Comparison of ENCODE assay signal across 29 mouse cellular contexts in genomic region chr7:126087602-126088001, GRCm38 (mm10). TPM values are rescaled to one million over a fixed set of nuclear protein-coding genes. Genes with fewer than 3 reads are reported as not detected.
DNase-seq lines count a peak whose midpoint lies in the region; ATAC-seq lines count a peak whose summit lies in the region.
"Had no signal": no experiment of that assay in that cellular context is flagged by ENCODE, and none has a peak within 500 bp of the region (broad histone marks: within the 10 kb centered on the region; RNA-seq: fewer than 3 reads in every experiment).

No protein-coding gene starts in this region.

- no peak overlapping the region for H3K27ac ChIP-seq in forebrain, embryonic 13.5 days
- no peak overlapping the region for H3K27ac ChIP-seq in forebrain, embryonic 16.5 days (ENCODE audit: low read length)
- H3K27ac ChIP-seq in liver, embryonic 11.5 days (ENCODE audit: low read depth, low read length): no peak overlapping the region
- H3K27ac ChIP-seq: embryonic facial prominence, embryonic 12.5 days; heart, embryonic 13.5 days; hindbrain, embryonic 10.5 days; hindbrain, embryonic 15.5 days; kidney, embryonic 15.5 days; layer of hippocampus, adult 2 months; limb, embryonic 12.5 days; liver, embryonic 12.5 days; neural tube, embryonic 12.5 days had no signal

- no peak overlapping the region for H3K4me3 ChIP-seq in forebrain, embryonic 13.5 days
- no peak overlapping the region for H3K4me3 ChIP-seq in forebrain, embryonic 16.5 days (replicated peaks; ENCODE audit: low read length)
- H3K4me3 ChIP-seq in liver, embryonic 11.5 days (ENCODE audit: low read depth, low read length): no peak overlapping the region
- H3K4me3 ChIP-seq: embryonic facial prominence, embryonic 12.5 days; heart, embryonic 13.5 days; hindbrain, embryonic 10.5 days; hindbrain, embryonic 15.5 days; kidney, embryonic 15.5 days; layer of hippocampus, adult 2 months; limb, embryonic 12.5 days; liver, embryonic 12.5 days; myocyte; neural tube, embryonic 12.5 days had no signal

- H3K4me2 ChIP-seq in forebrain, embryonic 13.5 days: no peak overlapping the region
- no peak overlapping the region for H3K4me2 ChIP-seq in forebrain, embryonic 16.5 days (ENCODE audit: low read length)
- H3K4me2 ChIP-seq in liver, embryonic 11.5 days: no peak overlapping the region
- H3K4me2 ChIP-seq: embryonic facial prominence, embryonic 12.5 days; heart, embryonic 13.5 days; hindbrain, embryonic 15.5 days; kidney, embryonic 15.5 days; limb, embryonic 12.5 days; liver, embryonic 12.5 days; midbrain, embryonic 11.5 days; neural tube, embryonic 12.5 days had no signal

- DNase-seq in thymus, adult 18-20 months: peak; percentile 13 to 14
- DNase-seq in thymus, postnatal 0 days (ENCODE audit: low spot score): no peak
- DNase-seq in thymus, postnatal 25 days: peak; percentile 27
- DNase-seq in liver, embryonic 11.5 days (ENCODE audit: low spot score): no peak
- no peak for DNase-seq in urinary bladder, postnatal 25 days (ENCODE audit: low spot score)
- DNase-seq: adrenal gland, adult 8-10 months; cerebellum, adult 11 months; cerebellum, adult 9-10 months; embryo, embryonic 11 days; gastrocnemius, postnatal 10 days; heart, postnatal 10 days; kidney, adult 18-20 months had no signal

- H3K27me3 ChIP-seq in forebrain, embryonic 13.5 days: peaks cover 33% of the 10 kb centered on the region
- peaks cover 11% of the 10 kb centered on the region for H3K27me3 ChIP-seq in forebrain, embryonic 16.5 days (replicated peaks; ENCODE audit: control insufficient read depth, insufficient read depth, low read length)
- peaks cover 19% of the 10 kb centered on the region for H3K27me3 ChIP-seq in liver, embryonic 11.5 days (replicated peaks; ENCODE audit: control insufficient read depth, insufficient read depth, low read length)

- H3K9me3 ChIP-seq in forebrain, embryonic 13.5 days (replicated peaks): no peaks in the 10 kb centered on the region
- no peaks in the 10 kb centered on the region for H3K9me3 ChIP-seq in forebrain, embryonic 16.5 days (ENCODE audit: control insufficient read depth, low read length)
- no peaks in the 10 kb centered on the region for H3K9me3 ChIP-seq in liver, embryonic 11.5 days (ENCODE audit: control insufficient read depth, low read length)
- H3K9me3 ChIP-seq: heart, embryonic 13.5 days; hindbrain, embryonic 15.5 days; kidney, embryonic 15.5 days; limb, embryonic 12.5 days; liver, embryonic 12.5 days; neural tube, embryonic 12.5 days had no signal

- H3K9ac ChIP-seq in forebrain, embryonic 13.5 days: no peak overlapping the region
- no peak overlapping the region for H3K9ac ChIP-seq in forebrain, embryonic 16.5 days (replicated peaks; ENCODE audit: low read depth, low read length)
- H3K9ac ChIP-seq in liver, embryonic 11.5 days (ENCODE audit: low read depth, low read length): no peak overlapping the region
- H3K9ac ChIP-seq: embryonic facial prominence, embryonic 12.5 days; hindbrain, embryonic 15.5 days; kidney, embryonic 15.5 days; limb, embryonic 12.5 days; liver, embryonic 12.5 days; liver, postnatal 0 days; neural tube, embryonic 12.5 days had no signal

- H3K4me1 ChIP-seq in forebrain, embryonic 13.5 days: peaks cover 43% of the 10 kb centered on the region
- peaks cover 32% of the 10 kb centered on the region for H3K4me1 ChIP-seq in forebrain, embryonic 16.5 days (replicated peaks; ENCODE audit: control insufficient read depth, insufficient read depth, low read length)
- no peaks in the 10 kb centered on the region for H3K4me1 ChIP-seq in liver, embryonic 11.5 days (replicated peaks; ENCODE audit: control insufficient read depth, insufficient read depth, low read length)
- H3K4me1 ChIP-seq: liver, embryonic 12.5 days had no signal

- 63% methylated on average over 10 of the region's 10 CpGs for WGBS in forebrain, embryonic 13.5 days
- 55% methylated on average over 10 of the region's 10 CpGs for WGBS in forebrain, embryonic 16.5 days
- WGBS in liver, embryonic 11.5 days: 64% methylated on average over 10 of the region's 10 CpGs

- 0 out of 2 replicates have a peak, but pooled peaks have one; percentile 11 for ATAC-seq in forebrain, embryonic 13.5 days
- no peak for ATAC-seq in forebrain, embryonic 16.5 days
- ATAC-seq in liver, embryonic 11.5 days (replicated peaks; ENCODE audit: low FRiP score): no peak
- ATAC-seq: inflammation-experienced regulatory T-cells, adult 6 months; liver, embryonic 12.5 days; liver, postnatal 0 days; midbrain, embryonic 16.5 days had no signal

- H3K36me3 ChIP-seq in forebrain, embryonic 13.5 days (ENCODE audit: poor library complexity, severe bottlenecking): no peaks in the 10 kb centered on the region
- no peaks in the 10 kb centered on the region for H3K36me3 ChIP-seq in forebrain, embryonic 16.5 days (ENCODE audit: control insufficient read depth, insufficient read depth)
- no peaks in the 10 kb centered on the region for H3K36me3 ChIP-seq in liver, embryonic 11.5 days (ENCODE audit: control insufficient read depth, insufficient read depth, low read length)
- H3K36me3 ChIP-seq: embryonic facial prominence, embryonic 12.5 days; G1E; heart, embryonic 13.5 days; hindbrain, embryonic 10.5 days; hindbrain, embryonic 15.5 days; kidney, embryonic 15.5 days; limb, embryonic 12.5 days; liver, embryonic 12.5 days; neural tube, embryonic 12.5 days had no signal

RNA-seq across cellular contexts. Expression of gene Gsg1l, which starts 5.4 kb away (rescaled TPM):
- polyA plus RNA-seq in forebrain, embryonic 13.5 days (2015; fragmentation: Nextera tagmentation; extraction: Ambion mirVana): 3.4 and 3.5 TPM in 2 replicates
- polyA plus RNA-seq in forebrain, embryonic 16.5 days (2015; fragmentation: Nextera tagmentation; extraction: Ambion mirVana): 5.8 and 6.1 TPM in 2 replicates
- 0.06 TPM in 1 of 2 replicates, not detected in the other for polyA plus RNA-seq in thymus, postnatal 0 days (2015; fragmentation: Nextera tagmentation; extraction: Ambion mirVana)
- 0.21 and 0.23 TPM in 2 replicates for polyA plus RNA-seq in liver, embryonic 11.5 days (2014; fragmentation: Nextera tagmentation; extraction: Ambion mirVana)
- polyA plus RNA-seq: G1E; inflammation-experienced regulatory T-cells, adult 6 months; liver, embryonic 12.5 days; myocyte had no signal

Comparison
In these comparisons a context has a peak if more than half of its experiments do, and no peak if none do; other contexts are left out.
1. DNase-seq: peak in thymus, adult 18-20 months (2 of 2) and thymus, postnatal 25 days (single experiment); none in thymus, postnatal 0 days (single experiment), liver, embryonic 11.5 days (single experiment) and urinary bladder, postnatal 25 days (single experiment).